Mouse (Mus musculus) left cerebral cortex, postnatal 14 days (tissue): ENCODE data around the gene Tpcn2. TPM values are rescaled to one million over a fixed set of nuclear protein-coding genes. Genes with fewer than 3 reads are reported as not detected.
A peak's percentile ranks its signal among the peaks of the same experiment; 100 is the strongest.

Experiments
- DNase-seq, 2 experiments: peaks; one replicate each; pipeline ENCODE4 v3.0.0; 2021 to 2022; ENCODE audit warnings: low spot score in 2 of 2, mixed read lengths in 1 of 2
- intact Hi-C: fragments of 180-260 bp; cut with DNase I; formaldehyde crosslinking; loops from one replicate; pipeline ENCODE4 v1.15.1; 2025
- total RNA-seq, 2 experiments: library from RNA; stranded (reverse); gene quantifications; 2 replicates each; pipeline ENCODE4 v1.2.3; 2021

Gene Tpcn2
- total RNA-seq, 2 experiments from 2014 or later, result 3.4 to 3.6 TPM

GRCm38 (mm10) chr7:145300321-145301007 lies 16.7 kb upstream of the Tpcn2 start, which contains the start of gene Mrgprf:
Mrgprf (plus strand) TSS chr7:145300828.
- no peak for DNase-seq
- intact Hi-C loops, result no loop called here

GRCm38 (mm10) chr7:145299562-145300320 lies 15.9 kb upstream of the Tpcn2 start:
- intact Hi-C loops, result no loop called here
- DNase-seq, result no peak

GRCm38 (mm10) chr7:145298666-145299490 lies 15.1 kb upstream of the Tpcn2 start:
- intact Hi-C loops, result no loop called here

GRCm38 (mm10) chr7:145293859-145294258 lies 10.0 kb upstream of the Tpcn2 start:
- DNase-seq, result no peak
- intact Hi-C loops, result no loop called here

More at GRCm38 (mm10) chr7:145298666-145299490, 15.1 kb upstream of the Tpcn2 start:
- no peak for DNase-seq

- DNase-seq, result no peak
- intact Hi-C loops, result no loop called here
Measured at GRCm38 (mm10) chr7:145292726-145293125, 8.9 kb upstream of the Tpcn2 start.

- no peak for DNase-seq
- intact Hi-C loops, result no loop called here
Measured at GRCm38 (mm10) chr7:145291847-145292246, 8.0 kb upstream of the Tpcn2 start.

GRCm38 (mm10) chr7:145289302-145289701 lies 5.5 kb upstream of the Tpcn2 start:
- intact Hi-C loops, result no loop called here
- peak in 1 of 2 experiments; percentile 36 for DNase-seq

GRCm38 (mm10) chr7:145287410-145287809 lies 3.6 kb upstream of the Tpcn2 start:
- intact Hi-C loops, result no loop called here
- DNase-seq, result no peak

- no peak for DNase-seq
- intact Hi-C loops, result no loop called here
Measured at GRCm38 (mm10) chr7:145285476-145285875, 1.7 kb upstream of the Tpcn2 start.

- intact Hi-C loops, result no loop called here
- no peak for DNase-seq
Measured at GRCm38 (mm10) chr7:145284293-145284692, 482 bp upstream of the Tpcn2 start.

GRCm38 (mm10) chr7:145283041-145283440 lies 770 bp downstream of the Tpcn2 start:
- intact Hi-C loops, result no loop called here
- DNase-seq, result no peak

- intact Hi-C loops, result no loop called here
- DNase-seq, result no peak
Measured at GRCm38 (mm10) chr7:145281396-145281795, 2.4 kb downstream of the Tpcn2 start.

- intact Hi-C loops, result no loop called here
- DNase-seq, result no peak
Measured at GRCm38 (mm10) chr7:145275488-145275887, 8.3 kb downstream of the Tpcn2 start.

- intact Hi-C loops, result no loop called here
- DNase-seq, result no peak
Measured at GRCm38 (mm10) chr7:145270955-145271354, 12.9 kb downstream of the Tpcn2 start.

- intact Hi-C loops, result no loop called here
Measured at GRCm38 (mm10) chr7:145268890-145269289, 14.9 kb downstream of the Tpcn2 start.

GRCm38 (mm10) chr7:145266011-145266410 lies 17.8 kb downstream of the Tpcn2 start:
- no peak for DNase-seq
- intact Hi-C loops, result no loop called here

More at GRCm38 (mm10) chr7:145268890-145269289, 14.9 kb downstream of the Tpcn2 start:
- no peak for DNase-seq

- DNase-seq, result no peak
- intact Hi-C loops, result no loop called here
Measured at GRCm38 (mm10) chr7:145264202-145264601, 19.6 kb downstream of the Tpcn2 start.

- intact Hi-C loops, result no loop called here
- no peak for DNase-seq
Measured at GRCm38 (mm10) chr7:145256092-145256491, 27.7 kb downstream of the Tpcn2 start.

- intact Hi-C loops, result no loop called here
- DNase-seq, result no peak
Measured at GRCm38 (mm10) chr7:145253986-145254630, 29.7 kb downstream of the Tpcn2 start.
